Mouse (Mus musculus): ENCODE results near the gene Bmp3.

Gene Bmp3

DNA sequence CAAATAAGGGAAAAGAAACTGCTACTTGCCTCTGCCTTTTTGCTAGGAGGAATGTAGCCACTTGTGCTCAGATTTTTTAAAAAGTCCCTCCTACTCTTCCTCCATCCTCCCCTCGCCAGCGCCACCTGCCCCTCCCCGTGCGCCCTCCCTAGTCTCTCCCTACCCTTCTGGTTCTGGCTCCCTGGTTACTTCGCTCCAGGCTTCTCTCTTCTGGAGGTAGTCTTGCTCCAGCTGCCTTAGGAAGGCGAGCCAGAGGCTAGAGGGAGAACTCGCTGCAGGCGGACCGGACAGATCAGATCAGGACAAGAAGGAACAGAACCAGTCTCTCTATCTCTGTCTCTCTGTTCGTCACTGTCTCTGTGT is at the start of gene Bmp3:
Gene Bmp3, plus strand, starts transcription at position 152 of the 363 bp plus-strand sequence.
- DNase-seq: no peak

DNA sequence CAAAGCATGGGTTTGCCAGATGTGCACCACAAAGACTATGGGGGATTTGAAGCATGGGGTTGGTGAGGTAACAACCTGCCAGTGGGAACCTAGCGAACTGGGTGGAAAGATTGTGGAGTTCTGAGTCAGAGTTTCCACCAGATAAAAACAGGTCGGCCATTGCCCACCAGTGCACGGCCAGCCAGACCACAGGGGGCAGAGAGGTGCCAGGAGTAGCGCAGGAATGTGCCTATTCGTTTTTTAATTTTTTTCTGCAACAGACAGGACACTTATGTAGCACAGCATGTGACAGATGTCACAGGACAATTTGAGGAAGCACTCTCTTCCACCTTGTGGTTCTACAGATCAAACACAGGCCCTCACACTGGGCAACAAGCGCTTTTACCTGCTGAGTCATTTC is 49.5 kb upstream of the Bmp3 start:
- no peak for DNase-seq

DNA sequence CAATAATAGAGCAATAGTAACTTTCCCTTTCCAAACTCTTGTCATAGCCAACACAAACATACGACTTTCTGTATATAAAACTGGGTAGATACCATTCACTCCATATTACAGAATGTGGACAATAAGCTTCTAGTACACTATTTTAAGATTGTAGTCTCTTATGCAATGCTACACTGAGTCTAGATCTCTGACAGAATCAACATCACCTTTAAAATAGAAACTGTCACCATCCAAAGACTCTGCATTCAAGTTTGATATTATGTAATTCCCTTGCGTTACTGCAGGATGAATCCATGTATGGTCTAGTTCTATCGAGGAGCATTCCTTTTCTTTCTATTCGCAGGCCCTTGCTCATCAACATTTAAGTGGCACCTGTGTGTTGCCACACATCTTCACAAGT is 47.7 kb upstream of the Bmp3 start:
- DNase-seq: no peak

DNA sequence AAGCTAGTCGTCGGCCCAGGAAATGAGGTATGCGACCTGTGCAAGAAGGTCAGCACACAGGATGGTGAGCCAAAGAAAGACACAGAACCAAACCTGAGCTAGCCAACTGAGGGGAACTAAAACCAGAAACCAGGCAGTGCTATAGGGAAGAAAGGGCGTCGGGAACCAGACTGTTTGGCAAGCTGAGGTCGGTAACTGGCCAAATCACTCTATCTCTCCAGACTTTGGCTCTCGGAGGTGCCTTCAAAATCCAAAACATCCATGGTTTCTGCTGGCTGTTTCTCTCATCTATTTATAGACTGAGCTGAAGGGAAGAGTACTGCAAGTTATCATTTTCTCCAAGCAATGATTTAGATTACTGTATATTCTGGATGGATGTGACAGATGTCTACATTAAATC is 47.2 kb upstream of the Bmp3 start:
- no peak for DNase-seq

DNA sequence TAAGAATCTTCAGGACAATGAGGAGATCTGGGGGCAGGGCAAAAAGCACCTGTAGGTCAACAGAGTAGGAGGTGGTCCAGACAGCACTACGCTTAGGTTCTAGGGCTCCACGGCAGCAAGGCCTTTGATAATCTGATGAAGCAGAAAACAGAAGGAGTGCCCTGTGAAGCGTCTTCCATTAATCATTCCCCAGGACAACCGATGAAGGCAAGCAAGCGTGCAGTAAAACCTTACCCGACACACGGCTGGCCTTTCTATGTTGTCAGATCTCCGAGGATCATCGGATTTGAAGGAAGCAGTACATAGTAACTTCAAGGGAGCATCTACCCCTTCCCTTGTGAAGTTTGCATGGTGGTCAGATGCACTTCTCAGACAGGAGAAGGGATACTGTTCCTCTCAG is 46.3 kb upstream of the Bmp3 start:
- no peak for DNase-seq

DNA sequence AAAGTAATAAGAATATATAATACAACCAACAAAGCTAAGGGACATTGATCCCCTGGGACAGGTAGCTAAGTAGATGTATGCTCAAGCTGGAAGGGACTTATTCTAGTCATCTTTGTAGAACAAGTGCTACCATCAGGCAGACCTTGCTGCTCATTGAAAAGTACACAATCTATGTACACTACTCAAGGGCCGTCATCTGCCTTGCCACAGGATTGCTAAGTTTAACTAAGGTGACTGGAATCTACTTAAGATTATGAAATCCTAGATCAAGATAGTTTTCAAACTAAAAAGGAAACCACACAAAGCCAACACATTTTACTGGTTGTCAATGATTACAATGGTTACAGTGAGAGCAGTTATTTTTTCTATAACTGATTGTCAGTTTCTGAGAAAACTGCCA is 41.8 kb upstream of the Bmp3 start:
- DNase-seq: no peak

DNA sequence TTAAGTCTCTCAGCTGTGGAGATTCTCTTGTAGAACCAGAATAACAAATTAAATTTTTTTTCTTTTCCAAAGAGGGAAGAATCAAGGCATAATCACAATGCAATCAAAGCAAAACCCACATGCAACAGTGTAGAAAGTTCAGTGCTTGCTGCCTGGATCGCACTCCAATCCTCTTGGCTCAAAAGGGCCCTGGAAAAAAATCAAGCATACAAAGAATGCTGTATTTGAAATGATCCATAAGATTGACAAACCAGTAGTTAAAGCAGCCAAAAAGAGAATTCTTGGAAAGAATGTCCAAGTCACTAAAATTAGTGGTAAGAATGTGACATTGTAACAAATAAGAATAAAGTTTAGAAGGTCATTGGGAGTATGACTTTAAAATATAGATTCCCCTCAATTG is 38.9 kb upstream of the Bmp3 start:
- DNase-seq: no peak

DNA sequence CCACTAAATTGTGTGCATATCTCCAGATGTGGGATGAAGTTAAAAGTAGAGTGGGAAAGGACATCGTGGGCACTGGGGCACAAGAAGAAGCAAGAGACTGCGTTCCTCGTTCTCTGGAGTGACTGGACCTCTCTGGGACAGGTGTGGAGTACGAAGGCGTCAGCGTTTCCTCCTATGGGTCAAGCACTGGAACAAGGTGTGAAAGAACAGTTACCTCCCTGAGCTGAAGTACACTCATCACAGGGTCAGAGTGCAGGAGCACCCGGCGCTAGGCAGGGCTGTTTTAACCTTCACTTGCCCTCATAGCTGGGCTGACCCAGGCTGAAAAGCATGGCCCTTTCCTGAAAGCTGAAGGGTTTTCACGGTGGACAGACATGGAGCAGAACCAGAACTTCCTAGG is 20.5 kb upstream of the Bmp3 start:
- DNase-seq: no peak

DNA sequence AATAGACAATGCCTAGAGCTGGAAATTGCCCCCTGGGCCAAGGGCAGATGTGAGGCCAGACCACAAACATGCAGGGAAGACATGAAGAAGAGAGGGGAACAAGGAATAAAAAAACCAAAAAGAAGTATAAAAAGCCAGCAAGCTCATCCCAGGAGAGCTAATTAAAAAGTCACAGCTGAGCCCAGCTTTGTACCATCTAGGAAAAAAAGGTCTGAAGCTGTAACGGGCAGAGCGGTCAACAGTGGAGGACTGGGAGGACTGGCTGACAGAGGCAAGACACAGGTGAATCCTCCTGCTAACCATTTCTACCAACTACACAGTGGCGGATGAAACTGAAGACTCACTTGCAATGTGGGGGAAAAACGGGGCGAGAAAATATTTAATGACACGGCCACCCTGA is 19.9 kb upstream of the Bmp3 start:
- DNase-seq: no peak

DNA sequence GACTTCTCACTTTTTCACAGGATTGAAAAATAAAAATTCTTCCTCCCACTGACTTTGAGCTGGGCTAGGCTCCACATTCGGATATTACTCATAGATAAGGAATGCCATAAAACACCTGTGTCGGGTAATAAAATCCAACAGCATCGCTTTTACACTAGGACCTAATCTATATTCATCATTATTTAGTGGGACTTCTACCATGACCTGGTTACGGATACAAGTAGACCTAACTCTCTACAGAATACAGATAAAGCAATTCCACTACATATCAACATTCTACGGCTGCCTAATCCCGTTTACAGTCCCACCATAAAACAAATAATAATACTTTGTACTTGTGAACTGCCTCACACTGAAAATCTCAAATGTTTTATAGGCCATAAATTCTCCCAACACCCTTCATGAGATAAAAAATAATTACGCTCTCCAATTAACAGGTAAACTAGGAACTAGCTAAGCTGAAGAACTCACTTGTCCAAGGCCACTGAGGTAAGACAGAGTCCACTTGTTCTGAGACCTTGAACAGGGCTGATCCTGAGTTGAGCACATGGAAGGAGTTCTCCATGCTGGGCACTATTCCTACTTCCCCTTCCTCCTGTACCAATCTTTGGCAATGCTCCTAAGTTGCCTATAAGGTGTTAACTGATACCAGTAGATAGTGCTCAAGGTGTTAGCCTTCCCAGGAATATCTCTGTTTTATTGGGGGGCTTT is 11.5 kb upstream of the Bmp3 start:
- DNase-seq: no peak

DNA sequence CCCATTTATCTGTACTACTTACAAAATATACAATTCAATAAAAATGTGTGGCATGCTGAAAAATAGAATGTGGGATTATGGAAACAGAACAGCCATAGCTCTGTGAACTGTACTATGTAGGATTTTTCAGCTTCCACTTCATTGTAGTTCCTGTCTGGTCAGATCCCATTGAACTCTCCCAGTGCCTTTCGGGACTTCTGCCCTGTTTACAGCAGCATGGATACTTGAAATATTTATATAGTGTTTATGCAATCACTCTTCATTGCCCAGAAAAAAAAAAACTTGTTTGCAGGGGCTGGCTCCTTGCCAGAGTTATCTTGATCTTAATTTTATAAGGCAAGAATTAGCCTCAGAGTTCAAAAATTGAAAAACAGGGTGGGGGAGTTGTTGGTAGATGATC is 9.6 kb upstream of the Bmp3 start:
- no peak for DNase-seq

DNA sequence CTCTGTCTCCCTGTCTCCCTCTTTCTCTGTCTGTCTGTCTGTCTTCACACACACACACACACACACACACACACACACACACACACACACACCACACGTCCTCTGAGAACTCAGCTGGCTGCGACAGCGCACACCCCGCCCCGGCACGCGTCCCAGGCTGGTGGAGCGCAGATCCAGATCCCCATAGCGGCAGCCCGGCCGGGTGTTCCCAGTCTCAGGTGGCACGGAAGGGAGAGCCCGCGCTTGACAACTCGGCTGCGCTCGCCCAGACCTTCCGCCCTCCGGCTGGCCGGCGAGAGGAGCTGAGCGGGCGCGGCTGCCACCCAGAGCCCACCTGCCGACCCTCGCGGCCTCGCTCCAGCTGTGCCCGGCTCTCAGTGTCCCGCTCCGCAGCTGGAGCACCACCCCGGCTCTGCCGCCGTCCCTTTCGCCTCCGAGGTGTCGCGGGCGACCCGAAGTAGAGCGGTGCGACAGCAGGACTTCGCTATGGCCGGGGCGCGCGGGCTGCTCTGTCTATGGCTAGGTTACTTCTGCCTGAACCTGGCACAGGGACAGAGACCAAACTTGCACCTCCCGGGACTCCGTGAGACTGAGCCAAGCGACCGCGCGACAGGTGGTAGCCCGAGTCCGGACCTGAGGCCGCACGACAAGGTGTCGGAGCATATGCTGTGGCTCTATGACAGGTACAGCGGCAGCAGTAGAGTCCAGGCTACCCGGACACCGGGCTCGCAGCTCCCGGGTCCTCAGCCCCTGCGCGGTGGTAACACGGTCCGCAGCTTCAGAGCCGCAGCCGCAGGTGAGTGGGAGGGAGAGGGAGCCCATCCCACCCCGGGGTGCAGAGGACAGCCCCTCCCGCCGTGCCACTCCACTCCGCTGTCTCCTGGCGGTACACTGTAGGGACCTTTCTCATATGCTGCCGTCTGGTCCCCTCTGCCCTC is 681 bp downstream of the Bmp3 start:
- no peak for DNase-seq

DNA sequence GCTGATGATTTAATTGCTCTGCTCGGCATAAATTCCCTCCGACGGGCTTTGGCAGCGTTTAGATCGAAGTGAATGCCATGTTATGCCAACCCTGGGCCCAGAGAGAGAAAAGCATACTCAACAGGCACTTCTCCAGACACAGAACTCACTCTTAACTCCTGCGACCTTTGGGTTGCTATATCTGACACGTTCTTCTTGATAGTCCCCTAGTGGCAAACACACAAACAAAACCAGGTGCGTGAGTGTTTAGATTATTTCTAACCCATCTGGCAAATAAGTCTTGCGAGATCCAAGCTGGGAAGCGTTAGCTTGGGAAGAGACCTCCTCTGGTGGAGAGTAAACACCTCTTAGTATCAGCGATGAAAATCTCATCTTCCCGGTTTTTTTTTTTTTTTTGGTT is 1.5 kb downstream of the Bmp3 start:
- DNase-seq: no peak

DNA sequence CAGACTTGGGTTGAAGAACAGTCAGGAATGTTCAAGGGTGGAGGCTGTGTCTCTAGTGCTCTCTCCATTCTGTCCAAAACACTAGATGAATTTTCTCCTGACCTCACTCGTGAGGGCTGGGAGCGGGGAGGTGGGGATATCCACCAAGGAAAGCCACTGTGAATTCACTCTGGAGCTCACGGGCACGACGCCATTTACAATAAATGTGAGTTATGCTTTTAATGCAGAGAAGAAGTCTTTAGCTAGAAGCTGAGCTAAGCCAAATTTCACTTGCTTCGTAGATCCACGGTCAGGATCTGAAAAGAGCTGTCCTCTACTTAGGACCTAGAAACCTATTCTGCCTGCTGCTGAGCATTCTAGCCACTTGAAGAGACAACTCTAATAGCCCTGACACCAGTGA is 2.1 kb downstream of the Bmp3 start:
- no peak for DNase-seq

DNA sequence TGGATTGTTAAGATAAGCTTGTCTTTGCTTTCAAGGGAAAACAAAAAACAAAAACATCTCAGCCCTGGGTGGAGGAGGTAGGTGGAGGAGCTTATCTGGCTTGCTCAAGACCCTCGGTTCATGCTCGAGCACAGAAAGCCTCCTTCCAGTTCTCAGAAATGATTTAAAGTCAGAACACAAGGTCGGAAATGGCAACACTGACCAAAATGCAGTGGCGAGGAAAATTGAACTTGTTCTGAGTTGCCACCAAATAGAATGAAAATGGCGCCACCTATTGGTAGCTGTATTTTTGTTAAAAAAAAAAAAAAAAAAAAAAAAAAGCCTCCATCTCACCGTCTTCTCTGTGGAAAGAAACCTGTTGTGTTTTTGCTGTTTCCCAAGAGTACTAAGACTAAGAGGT is 9.7 kb downstream of the Bmp3 start:
- no peak for DNase-seq

DNA sequence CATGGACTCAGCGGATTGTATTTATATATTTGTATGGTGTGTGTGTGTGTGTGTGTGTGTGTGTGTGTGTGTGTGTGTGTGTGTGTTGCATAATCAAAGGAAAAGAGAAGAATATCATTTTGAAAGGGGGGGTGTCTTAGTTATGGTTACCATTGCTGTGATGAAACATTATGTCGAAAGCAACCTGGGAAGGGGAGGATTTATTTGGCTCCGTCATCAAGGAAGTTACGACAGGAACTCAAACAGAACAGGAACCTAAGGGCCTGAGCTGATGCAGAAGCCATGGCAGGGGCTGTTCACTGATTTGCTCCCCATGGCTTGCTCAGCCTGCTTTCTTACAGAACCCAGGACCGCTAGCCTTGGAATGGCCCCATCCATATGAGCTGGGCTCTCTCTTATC is 10.9 kb downstream of the Bmp3 start:
- DNase-seq: no peak

DNA sequence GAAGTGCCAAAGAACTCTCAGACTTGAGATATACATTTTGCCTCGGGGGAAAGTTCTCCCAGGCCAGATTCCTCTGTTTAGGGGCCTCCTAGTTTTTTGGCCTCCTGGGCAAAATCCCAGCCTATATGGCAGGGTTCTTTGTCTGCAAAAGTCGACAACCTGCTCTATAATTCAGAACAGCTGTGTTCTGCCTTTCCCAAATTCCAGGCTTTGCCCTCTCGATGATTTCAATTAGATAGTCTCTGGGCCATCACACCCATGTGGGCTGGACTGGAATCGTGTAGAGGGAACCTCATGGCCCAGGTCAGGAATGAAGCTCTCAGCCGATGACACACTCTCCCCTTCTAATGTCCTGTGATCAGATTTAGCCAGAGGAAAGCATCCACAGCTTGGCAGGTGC is 21.8 kb downstream of the Bmp3 start:
- no peak for DNase-seq

DNA sequence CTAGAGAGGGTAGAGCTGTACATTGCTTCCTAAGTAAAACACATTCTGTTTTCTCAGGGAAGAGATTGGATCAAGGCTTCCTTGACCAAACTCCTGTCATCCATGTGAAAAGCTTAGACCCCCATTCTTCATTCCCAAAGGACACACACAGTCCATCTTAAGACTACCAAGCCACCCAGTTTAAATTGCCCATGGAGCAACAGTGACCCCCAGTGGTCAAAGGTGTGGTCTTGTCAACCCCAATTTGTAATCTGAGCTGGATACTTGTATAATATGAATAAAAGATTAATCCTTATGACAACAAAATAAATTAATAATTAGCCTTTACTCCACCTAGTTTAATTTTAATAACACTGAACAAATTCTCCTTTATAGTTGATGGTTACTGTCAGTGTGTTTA is 24.7 kb downstream of the Bmp3 start:
- DNase-seq: no peak

DNA sequence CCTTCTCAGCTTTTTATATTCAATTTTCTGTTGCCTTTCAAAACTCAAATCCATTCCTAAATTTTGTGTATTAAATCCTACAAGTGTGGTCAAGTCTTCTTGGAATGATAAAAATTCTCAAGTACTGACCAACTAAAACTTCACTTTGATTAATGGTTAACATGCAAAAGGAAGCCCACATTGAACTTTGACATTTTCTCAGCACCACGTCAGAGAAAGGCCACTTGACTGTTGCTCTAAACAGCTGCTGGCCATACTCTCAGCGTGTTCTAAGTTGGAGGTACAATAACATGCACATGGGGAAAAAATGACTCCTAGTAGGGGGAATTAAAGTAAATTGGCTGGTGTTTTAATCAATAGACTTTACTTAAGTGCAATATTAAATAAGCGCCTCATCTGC is 27.9 kb downstream of the Bmp3 start:
- DNase-seq: no peak

DNA sequence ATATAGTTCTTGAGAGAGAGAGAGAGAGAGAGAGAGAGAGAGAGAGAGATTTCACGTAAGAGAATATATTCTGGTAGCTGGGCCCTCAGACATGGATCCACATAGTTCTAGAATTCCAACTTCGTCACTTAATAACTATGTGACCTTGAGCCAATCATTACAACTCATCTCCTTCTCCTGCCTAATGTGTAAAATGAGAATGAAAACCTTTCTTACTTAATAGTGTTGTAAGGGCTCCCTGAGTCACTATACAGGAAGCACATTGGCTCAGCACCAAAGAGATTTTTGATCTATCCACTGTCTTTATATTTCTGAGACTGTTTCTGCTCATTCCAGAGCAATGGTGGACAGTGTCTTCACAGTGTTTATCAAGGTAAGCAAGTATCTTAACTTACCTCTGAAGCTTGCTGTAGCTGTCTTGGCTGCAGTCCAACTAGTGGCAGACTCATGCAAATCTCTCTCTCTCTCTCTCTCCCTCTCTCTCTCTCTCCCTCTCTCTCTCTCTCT is 36.4 kb downstream of the Bmp3 start:
- DNase-seq: no peak

DNA sequence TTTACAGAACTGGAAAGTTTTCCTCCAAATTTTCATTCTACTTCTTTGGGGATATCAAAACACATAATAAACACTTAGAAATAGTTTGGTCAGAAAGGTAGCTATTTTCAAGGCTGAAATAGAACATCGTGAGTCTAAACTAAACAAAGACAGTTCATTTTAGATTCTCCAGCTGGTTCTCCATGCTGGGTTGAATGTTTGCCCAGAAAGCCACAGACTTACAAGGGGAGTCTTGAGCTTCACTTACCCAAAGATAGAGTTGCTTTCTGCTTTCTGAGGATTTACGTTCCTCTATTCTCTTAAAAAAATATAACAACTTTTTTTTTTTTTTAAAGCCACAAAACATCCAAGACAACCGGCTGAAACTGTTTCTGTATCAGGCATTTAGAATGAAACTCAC is 40.1 kb downstream of the Bmp3 start:
- no peak for DNase-seq

DNA sequence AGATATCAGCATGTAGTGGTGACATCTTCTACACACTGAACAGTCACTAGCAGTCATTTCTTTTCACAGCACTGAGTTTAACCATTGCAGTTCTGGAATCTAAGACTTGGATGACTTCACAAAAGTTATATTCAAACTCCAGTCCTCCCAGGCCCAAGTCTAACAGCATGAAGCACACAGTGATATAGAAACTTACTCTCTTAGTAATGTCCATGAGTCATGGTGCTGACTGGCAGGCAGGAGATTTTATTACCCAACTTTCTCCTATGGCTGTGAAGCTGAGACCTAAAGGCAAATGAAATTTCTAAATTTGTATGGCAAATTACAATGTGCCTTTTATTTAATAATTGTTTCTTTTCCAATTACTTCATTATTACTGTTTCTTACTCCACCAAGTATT is 43.7 kb downstream of the Bmp3 start:
- DNase-seq: no peak

DNA sequence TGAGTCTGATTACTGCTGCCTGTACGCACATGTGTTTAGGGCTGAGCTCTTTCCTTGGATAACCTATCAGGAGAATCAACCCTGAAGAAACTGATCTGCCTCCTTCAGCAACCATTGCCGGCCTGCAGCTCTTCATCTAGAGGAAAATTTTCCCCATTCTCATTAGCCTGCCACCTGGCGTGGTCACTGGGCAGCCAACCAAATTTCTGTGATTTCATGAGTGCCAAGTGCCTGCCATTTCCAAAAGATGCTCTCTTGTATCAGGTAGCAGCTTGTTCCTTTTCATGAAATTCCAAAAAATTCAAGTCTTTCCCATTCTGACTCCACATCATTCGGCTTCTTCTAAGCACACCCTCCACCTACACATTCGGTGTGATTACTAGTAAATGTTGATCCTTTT is 46.7 kb downstream of the Bmp3 start:
- no peak for DNase-seq

DNA sequence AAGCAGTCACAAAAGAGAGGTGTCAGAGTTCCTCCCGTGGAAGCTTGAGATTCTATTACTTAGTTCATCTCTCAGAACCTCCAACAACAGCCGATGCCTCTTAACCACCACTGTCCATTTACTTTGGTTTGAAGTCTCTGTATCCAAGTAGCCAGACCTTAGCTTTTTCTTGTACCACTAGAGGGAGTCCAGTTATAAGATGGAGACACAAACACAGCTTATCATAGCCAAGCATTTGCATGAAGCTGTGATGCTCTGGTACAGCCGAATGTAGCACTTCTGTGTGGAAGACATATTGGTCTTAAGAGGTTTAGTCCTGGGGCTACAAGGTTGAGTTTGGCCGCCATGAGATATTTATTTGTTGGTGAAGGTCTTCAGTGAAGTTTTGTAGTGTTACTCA is 48.1 kb downstream of the Bmp3 start:
- DNase-seq: no peak

DNA sequence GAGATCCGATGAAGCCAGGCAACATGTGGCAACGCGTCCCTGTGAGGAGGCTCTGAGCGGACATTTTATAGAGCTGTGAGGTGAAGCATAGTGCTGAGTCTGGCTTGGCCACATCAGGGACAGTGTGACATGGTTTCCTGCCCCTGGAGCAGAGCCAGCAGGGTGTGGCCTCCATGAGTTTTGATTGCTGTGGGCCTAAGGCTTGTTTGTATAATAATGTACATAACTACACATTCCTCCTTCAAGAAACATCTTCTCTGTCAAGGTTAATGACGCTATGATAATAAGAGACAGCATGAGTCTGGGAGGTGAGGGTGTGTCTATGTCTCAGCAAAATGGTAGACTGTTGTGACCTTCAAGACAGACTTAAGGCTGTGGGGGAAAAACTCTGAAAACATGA is 64.5 kb downstream of the Bmp3 start:
- no peak for DNase-seq
